Mouse (Mus musculus) testis, postnatal 14 days (tissue): ENCODE measurements around the gene Rph3al.

Source experiments
- DNase-seq: peaks from one replicate; pipeline ENCODE4 v3.0.0; 2021; ENCODE audit warnings: low spot score

Gene Rph3al

GRCm38 (mm10) chr11:75950459-75950858 is 12.2 kb upstream of the Rph3al start:
- DNase-seq: no peak

GRCm38 (mm10) chr11:75948789-75949188 is 10.6 kb upstream of the Rph3al start:
- no peak for DNase-seq

GRCm38 (mm10) chr11:75947223-75947622 is 9.0 kb upstream of the Rph3al start:
- DNase-seq: no peak

- no peak for DNase-seq
Measured at GRCm38 (mm10) chr11:75945805-75946450, 7.7 kb upstream of the Rph3al start.

- DNase-seq: peak; percentile 16
Measured at GRCm38 (mm10) chr11:75937370-75937871, 808 bp downstream of the Rph3al start.

GRCm38 (mm10) chr11:75935819-75936430 is 2.3 kb downstream of the Rph3al start:
- peak; percentile 35 for DNase-seq

GRCm38 (mm10) chr11:75934425-75934824 is 3.8 kb downstream of the Rph3al start:
- DNase-seq: no peak

GRCm38 (mm10) chr11:75933371-75933770 is 4.9 kb downstream of the Rph3al start:
- DNase-seq: no peak

GRCm38 (mm10) chr11:75930911-75931678 is 7.1 kb downstream of the Rph3al start:
- no peak for DNase-seq

- DNase-seq: no peak
Measured at GRCm38 (mm10) chr11:75930208-75930607, 8.0 kb downstream of the Rph3al start.

- no peak for DNase-seq
Measured at GRCm38 (mm10) chr11:75927881-75928280, 10.3 kb downstream of the Rph3al start.

- peak; percentile 18 for DNase-seq
Measured at GRCm38 (mm10) chr11:75926431-75927312, 11.6 kb downstream of the Rph3al start.

- DNase-seq: no peak
Measured at GRCm38 (mm10) chr11:75925801-75926200, 12.4 kb downstream of the Rph3al start.

GRCm38 (mm10) chr11:75922741-75923140 is 15.5 kb downstream of the Rph3al start:
- DNase-seq: no peak

- no peak for DNase-seq
Measured at GRCm38 (mm10) chr11:75919139-75919538, 19.1 kb downstream of the Rph3al start.

GRCm38 (mm10) chr11:75917340-75917739 is 20.9 kb downstream of the Rph3al start:
- DNase-seq: no peak

- no peak for DNase-seq
Measured at GRCm38 (mm10) chr11:75913953-75914352, 24.3 kb downstream of the Rph3al start.

GRCm38 (mm10) chr11:75912944-75913657 is 25.1 kb downstream of the Rph3al start:
- DNase-seq: peak; percentile 40

- no peak for DNase-seq
Measured at GRCm38 (mm10) chr11:75911962-75912361, 26.3 kb downstream of the Rph3al start.

- DNase-seq: no peak
Measured at GRCm38 (mm10) chr11:75909702-75910429, 28.4 kb downstream of the Rph3al start.

- no peak for DNase-seq
Measured at GRCm38 (mm10) chr11:75907406-75907805, 30.8 kb downstream of the Rph3al start.
